Mouse (Mus musculus) olfactory bulb, adult 2 months (tissue): ENCODE measurements at regions not wholly inside any gene's neighbourhood (a gene's known extent, or its start where the extent isn't known, plus 50 kb on each side); places are given as distances from the start of the nearest gene placed in this dataset.

ENCODE experiments used
- CTCF ChIP-seq: fragments of 200-500 bp; IDR thresholded peaks from 2 replicates; pipeline ENCODE4 v1.5.1; 2012; ENCODE audit warnings: low read depth, mild to moderate bottlenecking, low read length, moderate library complexity; ENCODE audit not compliant: insufficient read depth
- POLR2A ChIP-seq: fragments of 200-500 bp; IDR thresholded peaks from 2 replicates; pipeline ENCODE4 v1.6.1; 2012; ENCODE audit warnings: mild to moderate bottlenecking, low read depth, low read length, moderate library complexity; ENCODE audit not compliant: insufficient read depth

DNA sequence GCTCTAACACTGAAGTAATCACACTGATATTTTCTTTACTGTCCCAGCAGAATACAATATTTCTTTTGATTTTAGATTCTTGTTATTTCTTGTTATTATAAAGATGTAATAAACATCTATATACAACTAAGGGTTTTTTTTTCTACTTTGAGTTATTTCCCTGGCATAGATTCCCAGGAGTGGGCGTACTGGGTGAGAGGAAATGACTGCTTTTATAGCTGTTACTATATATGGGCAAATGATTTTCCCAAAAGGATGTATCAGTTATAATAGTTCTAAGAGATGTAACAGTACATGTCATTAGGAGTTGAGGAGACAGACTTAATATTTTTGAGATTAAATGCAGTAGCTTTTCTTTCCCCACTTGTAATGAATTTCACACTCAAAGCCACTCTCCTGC lies 109.6 kb downstream of the E030025P04Rik start:
- TF ChIP-seq CTCF (no peak), POLR2A (no peak)
